Mouse (Mus musculus): Measurements from ENCODE around the gene Clec2d.

GRCm38 (mm10) chr6:129176621-129177020, 3.8 kb upstream of the Clec2d start:
- no peak for TF ChIP-seq POLR2A (IDR thresholded peaks at IDR 0.05; ENCODE audit: extremely low read depth, insufficient read depth, low read length)
- no peak for TF ChIP-seq CTCF (IDR thresholded peaks at IDR 0.05; ENCODE audit: low read depth, low read length)

All from liver, adult 2 months (tissue).